Mouse (Mus musculus) retina, adult 2 months (tissue): Measurements from ENCODE around the gene Cutc.

Source experiments
- DNase-seq: peaks from one replicate; pipeline ENCODE4 v3.0.0-alpha.2; 2012; ENCODE audit warnings: low read depth, low spot score

The Cutc gene

GRCm38 (mm10) chr19:43752489-43753225, at the start of gene Cutc, which contains the start of gene Cox15:
TSS of gene Cutc (plus strand) at chr19:43752996.
TSS of gene Cox15 (minus strand) at chr19:43753000.
- DNase-seq = peak; percentile 90

GRCm38 (mm10) chr19:43704211-43704610, 48.6 kb upstream of the Cutc start:
- DNase-seq = no peak

GRCm38 (mm10) chr19:43704787-43705497, 47.9 kb upstream of the Cutc start:
- no peak for DNase-seq

GRCm38 (mm10) chr19:43708206-43708605, 44.6 kb upstream of the Cutc start:
- no peak for DNase-seq

- DNase-seq = no peak
These were observed 43.5 kb upstream of the Cutc start for GRCm38 (mm10) chr19:43709317-43709716.

- no peak for DNase-seq
These were observed 41.5 kb upstream of the Cutc start for GRCm38 (mm10) chr19:43711159-43711916.

GRCm38 (mm10) chr19:43711971-43712370, 40.8 kb upstream of the Cutc start:
- no peak for DNase-seq

GRCm38 (mm10) chr19:43720061-43720460, 32.7 kb upstream of the Cutc start:
- no peak for DNase-seq

GRCm38 (mm10) chr19:43722891-43723290, 29.9 kb upstream of the Cutc start:
- no peak for DNase-seq

GRCm38 (mm10) chr19:43723501-43723900, 29.3 kb upstream of the Cutc start:
- DNase-seq = no peak

GRCm38 (mm10) chr19:43724194-43724593, 28.6 kb upstream of the Cutc start:
- no peak for DNase-seq

- DNase-seq = no peak
These were observed 28.0 kb upstream of the Cutc start for GRCm38 (mm10) chr19:43724821-43725220.

GRCm38 (mm10) chr19:43726510-43727146, 26.2 kb upstream of the Cutc start:
- DNase-seq = no peak

GRCm38 (mm10) chr19:43729296-43730036, 23.3 kb upstream of the Cutc start:
- no peak for DNase-seq

GRCm38 (mm10) chr19:43730037-43730428, 22.8 kb upstream of the Cutc start:
- no peak for DNase-seq

- no peak for DNase-seq
These were observed 21.6 kb upstream of the Cutc start for GRCm38 (mm10) chr19:43731157-43731556.

- DNase-seq = no peak
These were observed 14.4 kb upstream of the Cutc start for GRCm38 (mm10) chr19:43738409-43738808.

GRCm38 (mm10) chr19:43743401-43743800, 9.4 kb upstream of the Cutc start:
- no peak for DNase-seq

GRCm38 (mm10) chr19:43745740-43746139, 7.1 kb upstream of the Cutc start:
- DNase-seq = no peak

GRCm38 (mm10) chr19:43747877-43748276, 4.9 kb upstream of the Cutc start:
- DNase-seq = no peak

GRCm38 (mm10) chr19:43750008-43750407, 2.8 kb upstream of the Cutc start:
- no peak for DNase-seq
